8 mouse cellular contexts compared by ENCODE assay signal in genomic region chr9:49797821-49798571, GRCm38 (mm10). TPM values are rescaled to one million over a fixed set of nuclear protein-coding genes. Genes with fewer than 3 reads are reported as not detected.
DNase-seq lines count a peak whose midpoint lies in the region; ATAC-seq lines count a peak whose summit lies in the region.

No protein-coding gene starts in this region.

- under 1% methylated on average over 58 of the region's 58 CpGs for WGBS in hindbrain, embryonic 13.5 days

- peak overlapping the region; percentile 96 for H3K4me3 ChIP-seq in hindbrain, embryonic 13.5 days

- H3K9me3 ChIP-seq in hindbrain, embryonic 13.5 days, result no peaks in the 10 kb centered on the region

- peak overlapping the region; percentile 81 for H3K4me2 ChIP-seq in hindbrain, embryonic 13.5 days

- H3K36me3 ChIP-seq in hindbrain, embryonic 13.5 days, result no peaks in the 10 kb centered on the region

- H3K27ac ChIP-seq in hindbrain, embryonic 13.5 days, result peak overlapping the region; percentile 99

- peak overlapping the region; percentile 100 for H3K9ac ChIP-seq in hindbrain, embryonic 13.5 days

- DNase-seq in adipocyte (ENCODE audit: low spot score), result peak; percentile 53
- DNase-seq in cerebellum, postnatal 14 days, result peak; percentile 89
- peak; percentile 67 to 72 for DNase-seq in frontal cortex, postnatal 36 days (ENCODE audit: low spot score in 2 of 2)
- DNase-seq in left cerebral cortex, adult 8-10 months (ENCODE audit: low spot score in 2 of 2), result peak; percentile 64 to 74
- DNase-seq in lung, postnatal 4 days, result peak; percentile 55 to 62
- DNase-seq in right cerebral cortex, postnatal 10 days (ENCODE audit: low spot score in 2 of 2), result peak; percentile 88 to 90

- peaks cover 37% of the 10 kb centered on the region for H3K4me1 ChIP-seq in hindbrain, embryonic 13.5 days (replicated peaks)

- H3K27me3 ChIP-seq in hindbrain, embryonic 13.5 days, result 0 out of 2 replicates have a peak, but pooled peaks cover 11% of the 10 kb centered on the region

- ATAC-seq in hindbrain, embryonic 13.5 days (ENCODE audit: low FRiP score), result peak; percentile 80
- no peak for ATAC-seq in megakaryocyte-erythroid progenitor cell, adult 5-6 weeks (replicated peaks; ENCODE audit: low FRiP score, low TSS enrichment, poor library complexity, severe bottlenecking)

RNA-seq across cellular contexts. Expression of gene Ncam1, which starts 0.7 kb away (rescaled TPM):
- polyA plus RNA-seq in hindbrain, embryonic 13.5 days (2015; fragmentation: Nextera tagmentation; extraction: Ambion mirVana), result 446 and 470 TPM in 2 replicates
- total RNA-seq in left cerebral cortex, adult 8-10 months (2022), result 100 to 1,000 TPM; 275 to 300 (median 286) TPM
- 0.82 TPM in 1 of 2 replicates, not detected in the other for total RNA-seq in megakaryocyte-erythroid progenitor cell, adult 5-6 weeks (2014; fragmentation: Nextera tagmentation)
- 0.08 and 0.14 TPM in 2 replicates for total RNA-seq in megakaryocyte-erythroid progenitor cell, adult 5-6 weeks (2017)

Comparison
In these comparisons a context has a peak if more than half of its experiments do, and no peak if none do; other contexts are left out.
1. RNA of gene Ncam1, which starts 0.7 kb away (total RNA-seq): 275 to 300 TPM in left cerebral cortex, adult 8-10 months; 0.08 to 0.82 TPM in megakaryocyte-erythroid progenitor cell, adult 5-6 weeks; every median in the first group is over 100 times any median in the second.
2. Peak in every context shown above with its lines, with median percentiles within 50 percentile points of each other: DNase-seq.